Mouse (Mus musculus) frontal cortex, postnatal 25 days (tissue): ENCODE measurements around the gene Catspere2.

Source experiments
- DNase-seq, 2 experiments: peaks; one replicate each; pipeline ENCODE4 v3.0.0; 2022; ENCODE audit warnings: low spot score in 2 of 2

The Catspere2 gene

DNA sequence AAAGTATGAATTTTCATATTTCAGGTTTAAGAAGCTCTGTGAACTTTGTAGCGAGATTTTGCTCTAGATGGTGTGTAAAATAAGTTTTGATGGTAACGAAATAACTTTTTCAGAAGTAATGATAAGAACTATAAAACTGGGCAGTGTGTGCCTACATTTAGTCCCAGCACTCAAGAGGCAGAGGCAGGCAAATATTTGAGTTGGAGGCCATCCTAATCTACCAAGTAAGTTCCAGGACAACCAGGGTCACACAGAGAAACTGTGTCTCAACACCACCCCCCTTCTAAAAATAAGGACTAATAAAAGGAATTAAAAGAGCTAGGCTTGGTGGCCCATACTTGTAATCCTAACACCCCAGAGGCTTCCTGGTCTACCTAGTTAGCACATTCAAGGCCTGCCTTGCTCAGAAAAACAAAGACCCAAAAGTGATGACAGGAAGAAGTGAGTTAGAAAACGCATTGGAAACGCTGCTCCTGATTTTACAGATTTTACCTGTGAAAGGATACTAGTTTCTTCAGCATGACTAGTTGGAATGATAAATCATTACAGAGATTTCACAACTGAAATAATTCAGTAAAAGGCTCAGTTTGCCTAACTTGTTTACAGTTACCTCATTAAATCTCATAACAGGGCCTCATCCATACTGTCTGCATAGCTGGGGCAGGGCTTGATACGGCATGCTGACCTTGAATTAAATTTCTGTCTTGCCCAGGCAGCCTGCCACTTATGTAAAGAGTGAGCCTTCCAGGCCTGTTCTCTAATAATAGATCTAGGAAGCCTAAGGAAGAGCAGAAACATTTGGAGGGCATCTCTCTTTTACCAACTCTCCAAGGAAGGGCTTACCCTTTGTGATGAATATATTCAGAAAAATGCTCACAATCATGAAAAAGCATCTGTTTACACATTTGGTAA lies 236.2 kb downstream of the Catspere2 start:
- no peak for DNase-seq
